In genomic region chr10:40258401-40258966, GRCm38 (mm10) we compare ENCODE assay signal across 8 mouse cellular contexts. TPM values are rescaled to one million over a fixed set of nuclear protein-coding genes. Genes with fewer than 3 reads are reported as not detected.
DNase-seq lines count a peak whose midpoint lies in the region; ATAC-seq and TF ChIP-seq lines count a peak whose summit lies in the region.

No protein-coding gene starts in this region.

- ATAC-seq in forebrain, embryonic 11.5 days (replicated peaks; ENCODE audit: low FRiP score) = peak; percentile 71
- peak; percentile 79 for ATAC-seq in heart, postnatal 0 days (ENCODE audit: insufficient read depth, low read depth)
- peak; percentile 92 for ATAC-seq in lung, embryonic 14.5 days (ENCODE audit: insufficient read depth)
- peak; percentile 69 for ATAC-seq in neutrophil, adult 5-6 weeks (ENCODE audit: extremely low read depth, insufficient number of reproducible peaks, low FRiP score, poor library complexity, severe bottlenecking)

- WGBS in bone marrow, adult 2 months = 0% methylated on average over 12 of the region's 12 CpGs
- under 1% methylated on average over 12 of the region's 12 CpGs for WGBS in forebrain, embryonic 11.5 days
- whole genome bisulfite sequencing in heart, postnatal 0 days = under 1% methylated on average over 12 of the region's 12 CpGs
- WGBS in lung, embryonic 14.5 days = under 1% methylated on average over 12 of the region's 12 CpGs

- H3K27ac ChIP-seq in bone marrow, adult 2 months (ENCODE audit: control insufficient read depth, insufficient read depth, low read depth, low read length, poor library complexity) = peak overlapping the region; percentile 72; the same call in 1 of the 2 replicates
- peak overlapping the region; percentile 81 for H3K27ac ChIP-seq in forebrain, embryonic 11.5 days (ENCODE audit: low read depth, low read length)
- peak overlapping the region; percentile 89 for H3K27ac ChIP-seq in heart, postnatal 0 days (ENCODE audit: low read depth)
- peak overlapping the region; percentile 98 for H3K27ac ChIP-seq in lung, embryonic 14.5 days (ENCODE audit: low read depth)

- H3K36me3 ChIP-seq in forebrain, embryonic 11.5 days (ENCODE audit: control insufficient read depth, insufficient read depth, low read length) = peaks cover 2% of the 10 kb centered on the region
- H3K36me3 ChIP-seq in heart, postnatal 0 days (replicated peaks; ENCODE audit: control insufficient read depth, insufficient read depth, low read length) = no peaks in the 10 kb centered on the region
- peaks cover 10% of the 10 kb centered on the region for H3K36me3 ChIP-seq in lung, embryonic 14.5 days (ENCODE audit: insufficient read depth)

- TF ChIP-seq EP300 in heart, postnatal 0 days (IDR thresholded peaks at IDR 0.05; ENCODE audit: low read depth) = peak; percentile 52

- H3K9ac ChIP-seq in forebrain, embryonic 11.5 days (ENCODE audit: low read length) = peak overlapping the region; percentile 89
- peak overlapping the region; percentile 27 for H3K9ac ChIP-seq in heart, postnatal 0 days (replicated peaks; ENCODE audit: low read depth, low read length)
- peak overlapping the region; percentile 92; the same call in 1 of the 2 replicates for H3K9ac ChIP-seq in lung, embryonic 14.5 days

- 0 out of 2 replicates have a peak, but pooled peaks have one; percentile 33 for TF ChIP-seq CTCF in bone marrow, adult 2 months (IDR thresholded peaks at IDR 0.05; ENCODE audit: control insufficient read depth, insufficient read depth, low read length)
- peak; percentile 59 for TF ChIP-seq CTCF in heart, postnatal 0 days (IDR thresholded peaks at IDR 0.05; ENCODE audit: low read depth)
- TF ChIP-seq CTCF in lung, embryonic 14.5 days (IDR thresholded peaks at IDR 0.05; ENCODE audit: low read depth) = peak; percentile 60

- peak; percentile 61 for TF ChIP-seq POLR2A in bone marrow, adult 2 months (IDR thresholded peaks at IDR 0.05; ENCODE audit: borderline replicate concordance, control insufficient read depth, low read depth, low read length)

- peak overlapping the region; percentile 62 for H3K4me2 ChIP-seq in forebrain, embryonic 11.5 days (ENCODE audit: low read depth, low read length, severe bottlenecking)
- H3K4me2 ChIP-seq in heart, postnatal 0 days (ENCODE audit: low read depth, low read length) = peak overlapping the region; percentile 62
- peak overlapping the region; percentile 91 for H3K4me2 ChIP-seq in lung, embryonic 14.5 days

- peaks cover 3% of the 10 kb centered on the region; the same call in 1 of the 2 replicates for H3K4me1 ChIP-seq in bone marrow, adult 2 months (ENCODE audit: control insufficient read depth, insufficient read depth, low read length)
- peaks cover 2% of the 10 kb centered on the region; the same call in 1 of the 2 replicates for H3K4me1 ChIP-seq in forebrain, embryonic 11.5 days (replicated peaks; ENCODE audit: control insufficient read depth, insufficient read depth, low read length)
- H3K4me1 ChIP-seq in heart, postnatal 0 days (ENCODE audit: control insufficient read depth, insufficient read depth) = no peaks in the 10 kb centered on the region; the same call in 1 of the 2 replicates
- no peaks in the 10 kb centered on the region for H3K4me1 ChIP-seq in lung, embryonic 14.5 days (ENCODE audit: insufficient read depth)

- DNase-seq in CD8-positive naive resting alpha-beta T cell, adult 2 months (ENCODE audit: low read depth in 2 of 2, low spot score in 2 of 2) = peak; percentile 75 to 77
- peak; percentile 86 for DNase-seq in forebrain, embryonic 11.5 days (ENCODE audit: low spot score)
- DNase-seq in heart, postnatal 0 days (ENCODE audit: low spot score) = peak; percentile 93
- peak; percentile 69 to 70 for DNase-seq in kidney, postnatal 36 days
- DNase-seq in lung, embryonic 14.5 days = peak; percentile 96
- peak; percentile 43 to 69 for DNase-seq in thymus, adult 18-20 months

- no peaks in the 10 kb centered on the region for H3K27me3 ChIP-seq in forebrain, embryonic 11.5 days (ENCODE audit: control insufficient read depth, insufficient read depth, low read length)
- no peaks in the 10 kb centered on the region for H3K27me3 ChIP-seq in heart, postnatal 0 days (ENCODE audit: control insufficient read depth, insufficient read depth, low read length)
- no peaks in the 10 kb centered on the region for H3K27me3 ChIP-seq in lung, embryonic 14.5 days (ENCODE audit: insufficient read depth, low read length)

- peak overlapping the region; percentile 37 for H3K4me3 ChIP-seq in bone marrow, adult 2 months (replicated peaks; ENCODE audit: control insufficient read depth, low read depth, low read length)
- peak overlapping the region; percentile 54 for H3K4me3 ChIP-seq in forebrain, embryonic 11.5 days (ENCODE audit: low read depth, low read length)
- peak overlapping the region; percentile 81 for H3K4me3 ChIP-seq in heart, postnatal 0 days (ENCODE audit: low read depth, low read length)
- H3K4me3 ChIP-seq in lung, embryonic 14.5 days (ENCODE audit: low read depth, low read length) = peak overlapping the region; percentile 76; the same call in 1 of the 2 replicates

- no peaks in the 10 kb centered on the region for H3K9me3 ChIP-seq in forebrain, embryonic 11.5 days (ENCODE audit: control insufficient read depth, low read length)
- H3K9me3 ChIP-seq in heart, postnatal 0 days (replicated peaks; ENCODE audit: control insufficient read depth, low read length) = no peaks in the 10 kb centered on the region
- no peaks in the 10 kb centered on the region for H3K9me3 ChIP-seq in lung, embryonic 14.5 days (ENCODE audit: low read depth, low read length)

RNA-seq across cellular contexts. Expression of gene Gtf3c6, which starts 0.6 kb away (rescaled TPM):
- polyA plus RNA-seq in bone marrow, adult 2 months (2011; ENCODE audit: insufficient read depth, insufficient read length, low replicate concordance, missing spikeins) = 33.6 and 79.4 TPM in 2 replicates
- polyA plus RNA-seq in forebrain, embryonic 11.5 days (2014; fragmentation: Nextera tagmentation; extraction: Ambion mirVana) = 139 and 146 TPM in 2 replicates
- total RNA-seq in heart, postnatal 0 days (2014; rRNA removed; ENCODE audit: low replicate concordance) = 25.7 and 55.0 TPM in 2 replicates
- 66.1 and 71.3 TPM in 2 replicates for polyA plus RNA-seq in heart, postnatal 0 days (2015; fragmentation: Nextera tagmentation; extraction: Ambion mirVana)
- polyA plus RNA-seq in lung, embryonic 14.5 days (2014; fragmentation: Nextera tagmentation; extraction: Ambion mirVana) = 108 and 112 TPM in 2 replicates
- 47.5 and 59.8 TPM in 2 replicates for total RNA-seq in neutrophil, adult 5-6 weeks (2017)

RNA-seq across cellular contexts. Expression of gene Rpf2, which starts 11.6 kb away (rescaled TPM):
- polyA plus RNA-seq in bone marrow, adult 2 months (2011; ENCODE audit: insufficient read depth, insufficient read length, low replicate concordance, missing spikeins) = 35.0 and 54.0 TPM in 2 replicates
- polyA plus RNA-seq in forebrain, embryonic 11.5 days (2014; fragmentation: Nextera tagmentation; extraction: Ambion mirVana) = 74.8 and 77.7 TPM in 2 replicates
- total RNA-seq in heart, postnatal 0 days (2014; rRNA removed; ENCODE audit: low replicate concordance) = 10.0 and 12.8 TPM in 2 replicates
- polyA plus RNA-seq in heart, postnatal 0 days (2015; fragmentation: Nextera tagmentation; extraction: Ambion mirVana) = 30.0 and 30.8 TPM in 2 replicates
- polyA plus RNA-seq in lung, embryonic 14.5 days (2014; fragmentation: Nextera tagmentation; extraction: Ambion mirVana) = 70.4 and 72.7 TPM in 2 replicates
- total RNA-seq in neutrophil, adult 5-6 weeks (2017) = 27.7 and 31.8 TPM in 2 replicates

RNA-seq across cellular contexts. Expression of gene Amd1, which starts 43.5 kb away (rescaled TPM):
- 64.3 and 67.7 TPM in 2 replicates for polyA plus RNA-seq in bone marrow, adult 2 months (2011; ENCODE audit: insufficient read depth, insufficient read length, low replicate concordance, missing spikeins)
- polyA plus RNA-seq in forebrain, embryonic 11.5 days (2014; fragmentation: Nextera tagmentation; extraction: Ambion mirVana) = 94.8 and 108 TPM in 2 replicates
- total RNA-seq in heart, postnatal 0 days (2014; rRNA removed; ENCODE audit: low replicate concordance) = 38.9 and 48.5 TPM in 2 replicates
- 23.1 and 25.8 TPM in 2 replicates for polyA plus RNA-seq in heart, postnatal 0 days (2015; fragmentation: Nextera tagmentation; extraction: Ambion mirVana)
- polyA plus RNA-seq in lung, embryonic 14.5 days (2014; fragmentation: Nextera tagmentation; extraction: Ambion mirVana) = 78.7 and 82.0 TPM in 2 replicates
- total RNA-seq in neutrophil, adult 5-6 weeks (2017) = 56.6 and 62.4 TPM in 2 replicates

Comparison
In these comparisons a context has a peak if more than half of its experiments do, and no peak if none do; other contexts are left out.
1. Peak in every context shown above with its lines: DNase-seq, ATAC-seq, H3K4me3 ChIP-seq and H3K27ac ChIP-seq.
2. H3K9ac ChIP-seq: peak in every context shown above with its lines; median percentile 92 in lung, embryonic 14.5 days; 89 in forebrain, embryonic 11.5 days; 27 in heart, postnatal 0 days.